Mouse (Mus musculus) stomach, postnatal 0 days (tissue): Measurements from ENCODE around the gene Klhl26.

Source experiments
- CTCF ChIP-seq: IDR thresholded peaks from 2 replicates; pipeline ENCODE4 v1.5.1; 2016; ENCODE audit warnings: antibody characterized with exemption, low read depth, mild to moderate bottlenecking, moderate library complexity
- EP300 ChIP-seq: optimal IDR thresholded peaks from 2 replicates; pipeline ENCODE3; 2016; ENCODE audit warnings: antibody characterized with exemption

GRCm38 (mm10) chr8:70487993-70488796, 11.4 kb upstream of the Klhl26 start:
- TF ChIP-seq CTCF (no peak), EP300 (no peak)
